Mouse (Mus musculus): Measurements from ENCODE around the gene Nlk. TPM values are rescaled to one million over a fixed set of nuclear protein-coding genes. Genes with fewer than 3 reads are reported as not detected.
A peak's percentile ranks its signal among the peaks of the same experiment; 100 is the strongest.

The Nlk gene
- 1 to 10 TPM; 6.5 to 7.9 TPM for total RNA-seq (2021)
- long read RNA-seq, experiment 1 = 0 reads
- long read RNA-seq, experiment 2, partial matches to known transcripts = 0 of 1 reads
- long read RNA-seq, experiment 2, other reads (novel, unspliced or antisense) = 1 of 1 reads

DNA sequence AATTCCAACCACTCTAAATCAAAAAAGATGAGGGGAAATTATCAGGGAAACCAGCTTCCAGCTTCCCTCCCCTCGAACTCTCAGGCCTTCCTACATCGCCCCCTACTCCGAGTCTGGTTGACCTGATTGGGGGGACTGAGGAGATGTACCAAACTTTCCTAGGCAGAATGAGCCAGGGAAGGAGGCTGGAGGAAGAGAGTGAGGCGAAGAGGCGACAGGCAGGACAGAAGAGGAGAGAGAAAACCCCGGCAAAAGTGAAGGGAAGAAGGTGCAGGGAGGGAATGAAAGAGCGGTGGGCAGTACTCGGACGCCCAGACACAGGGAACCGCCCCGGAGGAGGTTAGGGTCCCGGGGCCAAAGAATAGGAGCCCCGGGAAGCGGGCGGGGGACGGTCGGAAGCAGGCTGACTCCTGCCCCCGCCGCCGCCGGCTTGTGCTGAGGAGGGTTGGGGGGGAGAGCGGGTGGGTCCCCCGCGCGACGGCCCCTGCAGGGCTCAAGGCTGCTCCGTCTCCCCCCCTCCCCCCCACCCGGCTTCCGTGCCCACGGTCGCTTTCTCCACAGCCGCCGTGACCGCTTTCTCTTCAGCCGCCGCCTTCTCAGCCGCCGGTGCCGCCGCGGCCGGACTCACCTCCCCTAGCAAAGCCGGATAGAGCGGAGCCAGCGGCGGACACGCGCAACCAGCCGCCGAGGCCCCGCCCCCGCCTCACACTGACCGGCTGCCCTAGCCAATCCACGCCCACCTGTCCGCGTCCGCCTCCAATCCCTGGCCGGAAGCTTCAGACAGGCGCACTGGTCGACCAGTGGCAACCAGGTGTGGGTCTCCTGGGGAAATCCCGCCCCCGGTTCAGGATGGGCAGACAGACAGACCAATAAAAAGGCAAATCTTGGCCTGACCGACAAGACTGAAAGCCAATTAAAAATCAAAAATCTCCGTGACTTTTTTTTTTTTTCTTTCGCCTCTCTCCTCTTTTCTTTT, at the start of gene Nlk:
TSS of gene Nlk (minus strand) at position 597 of the 976 bp plus-strand sequence.
- intact Hi-C loops (cut with DNase I) = no loop called here
- DNase-seq = peak; percentile 98 to 99

DNA sequence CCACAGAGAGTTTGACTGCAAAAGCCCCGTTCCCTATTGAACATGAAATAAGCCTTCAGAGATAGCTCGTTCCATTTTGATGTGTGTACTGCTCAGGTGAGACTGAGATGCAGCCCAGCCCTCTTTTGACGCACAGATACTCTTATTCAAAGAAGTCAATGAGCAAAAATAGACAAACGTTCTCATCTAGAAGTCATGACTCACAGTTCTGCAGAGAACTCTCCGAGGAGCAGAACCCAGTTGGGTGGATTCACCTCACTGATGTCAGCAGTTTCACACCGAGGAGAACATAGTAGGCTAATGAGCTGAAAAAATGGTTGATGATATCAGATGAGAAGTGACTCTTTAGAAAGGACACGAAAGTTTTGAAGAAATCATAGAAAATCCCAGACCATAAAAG, 49.1 kb upstream of the Nlk start:
- DNase-seq = no peak
- intact Hi-C loops (cut with DNase I) = no loop called here

DNA sequence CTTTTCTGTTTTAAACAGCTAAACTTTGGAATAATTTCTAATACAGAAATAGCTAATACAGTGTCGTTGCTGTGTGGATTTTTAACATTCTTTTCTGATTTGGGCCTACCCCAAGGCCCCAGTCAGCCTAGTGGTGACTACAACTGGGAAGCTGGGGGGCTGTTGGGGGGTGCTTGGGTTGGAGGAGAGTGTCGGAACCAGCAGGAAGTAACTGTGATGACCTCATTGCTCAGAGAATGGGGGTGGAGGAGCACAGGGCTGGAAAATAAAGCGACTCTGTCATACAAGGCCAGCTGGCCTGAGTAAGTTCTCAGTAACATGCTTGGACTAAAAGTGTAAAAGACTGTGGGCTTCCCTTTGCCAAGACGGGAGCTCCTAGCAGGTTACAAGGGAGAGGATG, 48.3 kb upstream of the Nlk start:
- DNase-seq = no peak
- intact Hi-C loops (cut with DNase I) = no loop called here

DNA sequence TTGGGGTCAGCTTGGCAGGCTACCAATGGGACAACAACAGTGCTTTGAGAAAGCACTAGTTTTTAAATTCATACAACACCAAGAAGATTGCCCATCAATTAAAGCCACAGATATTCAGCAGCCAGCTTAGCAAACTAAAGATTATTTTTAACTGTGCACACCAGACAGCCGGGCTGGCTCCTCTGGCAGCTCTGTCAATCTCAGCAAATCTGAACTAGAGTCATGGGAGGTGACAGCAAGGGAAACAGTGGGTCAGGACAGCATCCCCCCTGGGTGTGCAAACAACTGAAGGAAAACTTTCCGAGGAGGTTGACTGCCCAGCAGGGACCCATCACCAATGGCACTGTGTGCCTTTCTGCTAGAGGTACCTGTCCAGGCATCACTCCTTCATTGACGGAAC, 45.3 kb upstream of the Nlk start:
- intact Hi-C loops (cut with DNase I) = no loop called here
- no peak for DNase-seq

DNA sequence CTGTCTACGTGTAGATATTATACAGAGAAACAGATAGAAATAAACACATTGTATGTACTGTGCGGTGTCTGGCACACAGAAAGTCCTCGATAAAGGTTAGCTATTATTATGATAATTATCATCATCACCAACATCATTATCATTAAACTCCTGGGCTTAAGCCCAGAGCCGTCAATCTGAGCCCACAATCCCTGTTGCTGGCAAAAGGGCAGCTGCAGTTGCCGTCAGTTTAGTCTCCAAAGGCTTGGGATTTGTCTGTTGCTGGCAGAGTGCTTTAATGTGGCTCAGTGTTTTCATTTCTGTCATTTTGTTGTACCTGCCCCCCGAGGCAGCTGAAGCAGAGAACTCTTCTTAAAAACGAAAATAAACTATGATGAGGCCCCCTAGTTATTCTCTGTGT, 44.8 kb upstream of the Nlk start:
- no peak for DNase-seq
- intact Hi-C loops (cut with DNase I) = no loop called here

DNA sequence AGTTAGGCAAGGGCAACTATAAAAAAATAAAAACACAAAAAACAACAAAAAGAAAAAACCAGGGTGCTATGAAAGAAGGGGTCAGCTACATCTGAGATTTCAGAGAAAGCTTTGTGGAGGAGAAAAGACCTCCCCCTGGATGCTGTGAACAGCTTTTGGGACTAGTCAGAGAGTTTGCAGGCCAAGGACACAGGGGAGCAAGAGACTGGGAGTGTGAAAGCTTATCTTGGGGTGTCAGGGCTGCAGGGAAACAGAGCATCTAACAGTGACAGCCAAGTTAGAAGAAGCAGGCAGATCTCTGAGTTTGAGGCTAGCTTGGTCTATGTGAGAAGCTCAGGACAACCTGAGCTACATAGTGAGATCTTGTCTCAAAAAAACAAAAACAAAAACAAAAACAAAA, 42.2 kb upstream of the Nlk start:
- intact Hi-C loops (cut with DNase I) = no loop called here
- DNase-seq = no peak

DNA sequence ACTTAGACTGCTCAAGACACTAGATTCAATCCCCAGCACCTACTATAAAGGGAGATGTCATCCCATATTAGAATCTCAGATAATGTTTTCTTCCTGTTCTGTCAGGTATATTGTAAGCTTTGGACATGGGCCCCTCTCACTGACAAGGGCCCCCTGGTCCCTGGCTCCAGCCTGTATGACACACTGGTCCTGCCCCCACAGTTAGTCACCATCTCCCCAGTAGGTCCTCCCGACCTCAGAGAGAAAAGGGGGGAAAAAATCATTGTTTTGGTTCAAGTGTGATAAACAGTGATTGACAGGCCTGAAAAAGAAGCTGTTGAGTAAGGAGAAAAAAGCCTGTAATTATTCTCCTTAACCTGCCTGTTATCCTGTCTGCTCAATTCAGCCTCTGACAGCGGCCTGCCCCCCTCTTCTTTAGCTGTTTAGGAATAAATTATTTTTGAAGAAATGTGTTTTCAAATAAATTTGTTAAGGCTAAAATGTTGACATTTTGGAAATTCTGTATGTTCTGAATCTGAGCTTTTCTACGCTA, 39.8 kb upstream of the Nlk start:
- DNase-seq = no peak
- intact Hi-C loops (cut with DNase I) = no loop called here

DNA sequence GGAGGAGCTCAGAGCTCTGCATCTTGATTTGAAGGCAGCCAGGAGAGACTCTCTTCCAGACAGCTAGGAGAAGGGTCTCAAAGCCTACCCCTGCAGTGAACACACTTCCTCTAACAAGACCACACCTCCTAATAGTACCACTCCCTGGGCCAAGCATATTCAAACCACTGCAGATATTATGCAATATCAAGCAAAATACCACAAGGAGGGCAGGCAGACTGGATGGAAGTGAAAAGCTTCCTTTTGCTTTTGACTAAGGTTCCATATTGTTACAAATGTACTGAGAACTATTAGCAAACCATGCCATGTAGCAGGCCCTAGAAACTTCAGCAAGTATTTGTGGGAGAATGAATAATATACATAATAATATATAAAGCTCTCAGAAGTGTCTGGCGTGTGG, 38.0 kb upstream of the Nlk start:
- DNase-seq = no peak
- intact Hi-C loops (cut with DNase I) = no loop called here

DNA sequence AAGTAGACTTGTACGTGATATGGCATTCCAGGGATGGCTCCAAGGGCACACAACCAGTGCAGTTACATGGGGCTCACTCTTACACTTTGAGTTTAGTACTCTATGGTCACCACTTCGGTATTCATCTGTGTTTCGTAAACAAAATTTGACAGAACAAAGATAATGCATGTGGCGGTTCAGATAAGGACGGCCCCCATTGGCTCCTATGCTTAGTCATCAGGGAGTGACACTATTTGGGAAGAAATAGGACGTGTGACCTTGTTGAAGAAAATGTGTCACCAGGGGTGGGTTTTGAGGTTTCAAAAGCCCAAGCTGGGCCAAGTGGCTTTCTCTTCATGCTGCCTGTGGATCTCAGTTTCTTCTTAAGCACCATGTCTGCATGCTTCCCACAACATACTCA, 35.4 kb upstream of the Nlk start:
- DNase-seq = no peak
- intact Hi-C loops (cut with DNase I) = no loop called here

DNA sequence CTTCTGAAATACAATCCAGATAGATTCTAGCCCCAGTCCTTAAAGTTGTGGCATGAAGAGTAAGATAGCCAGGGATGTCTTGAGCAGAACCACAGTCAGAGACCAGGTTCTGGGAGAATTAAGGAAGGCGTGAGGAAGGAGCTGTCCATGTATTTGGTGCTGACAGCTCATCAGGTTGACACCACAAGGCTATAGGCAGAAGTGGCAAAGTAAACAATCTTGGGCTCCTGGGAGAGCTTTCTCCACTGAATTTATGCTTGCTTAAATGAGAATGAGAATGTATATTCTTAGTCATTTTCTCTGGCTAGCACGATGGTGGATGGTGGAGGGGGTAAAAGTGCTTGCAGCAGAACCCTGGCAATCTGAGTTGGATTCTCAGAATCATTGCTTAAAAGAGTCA, 33.7 kb upstream of the Nlk start:
- DNase-seq = no peak
- intact Hi-C loops (cut with DNase I) = no loop called here

DNA sequence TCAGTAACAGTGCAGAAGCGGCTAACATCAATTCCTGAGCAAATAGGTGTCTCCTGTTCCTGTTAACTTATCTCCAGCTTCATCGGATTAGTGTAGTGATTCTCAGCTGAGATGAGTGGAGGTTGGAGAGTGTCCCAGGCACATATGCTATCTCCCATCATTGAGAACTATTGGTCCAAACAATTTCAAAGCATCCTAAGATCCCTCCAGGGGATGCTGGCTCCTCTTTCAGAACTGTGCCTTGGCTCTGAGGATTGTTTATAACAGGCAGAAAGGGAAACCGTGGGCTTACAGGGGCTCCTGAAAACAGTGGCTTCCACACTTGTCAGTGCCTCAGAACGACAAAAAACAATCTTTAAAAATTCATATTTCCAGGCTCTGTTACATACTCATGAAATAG, 30.9 kb upstream of the Nlk start:
- DNase-seq = no peak
- intact Hi-C loops (cut with DNase I) = no loop called here

DNA sequence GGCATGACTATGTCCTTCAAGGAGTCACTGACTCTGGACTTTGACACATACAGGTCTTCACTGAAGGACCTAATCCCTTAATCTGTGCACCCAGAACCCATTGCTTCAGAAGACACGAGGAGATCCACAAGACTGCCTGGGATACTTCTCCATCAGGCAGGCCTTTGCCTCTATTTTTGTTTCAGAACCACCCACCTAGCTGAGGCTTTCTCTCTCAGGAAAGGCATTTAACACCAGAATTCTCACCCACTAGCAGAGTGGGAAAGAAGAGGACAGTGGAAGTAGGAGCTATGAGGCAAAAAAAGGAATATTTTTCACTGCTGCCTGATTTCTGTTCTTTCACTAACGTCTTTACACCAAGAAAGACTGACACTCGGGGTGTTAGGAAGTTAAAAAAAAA, 29.2 kb upstream of the Nlk start:
- intact Hi-C loops (cut with DNase I) = no loop called here
- no peak for DNase-seq

DNA sequence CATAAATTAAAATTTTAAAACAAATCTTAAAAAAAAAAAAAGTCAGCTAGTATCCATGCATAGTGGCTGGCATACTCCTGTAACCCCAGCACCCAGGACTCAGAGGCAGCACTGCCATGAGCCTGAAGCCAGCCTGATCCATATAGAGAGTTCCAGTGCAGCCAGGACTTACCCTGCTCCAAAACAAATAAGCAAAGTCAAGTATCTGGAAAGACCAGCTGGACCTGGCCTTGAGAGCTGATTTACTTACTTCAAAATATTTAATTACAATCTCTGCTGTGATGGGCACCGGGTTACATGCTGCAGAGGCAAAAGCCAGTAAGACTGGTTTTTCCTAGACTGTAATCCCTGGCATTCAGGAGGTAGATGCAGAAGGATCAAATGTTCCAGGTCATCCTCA, 27.6 kb upstream of the Nlk start:
- intact Hi-C loops (cut with DNase I) = no loop called here
- no peak for DNase-seq

DNA sequence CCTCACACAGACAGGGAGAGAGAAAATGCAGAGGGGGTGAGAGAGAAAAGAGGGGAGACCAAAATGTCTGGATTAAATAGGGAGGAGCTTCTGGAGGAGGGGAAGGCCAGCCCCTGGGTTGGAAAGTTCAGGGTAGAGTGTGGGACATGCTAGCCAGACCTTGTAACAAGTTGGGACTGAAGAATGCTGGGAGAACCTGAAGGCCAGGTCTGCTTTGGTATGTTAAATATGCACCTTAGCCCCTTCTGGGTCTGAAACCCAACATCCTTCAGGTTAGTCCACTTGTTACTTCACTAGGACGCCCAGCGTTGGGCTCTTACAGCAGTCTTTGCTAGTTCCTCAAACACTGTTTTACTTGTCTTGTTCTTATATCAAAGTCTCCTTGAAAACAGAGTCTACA, 24.2 kb upstream of the Nlk start:
- no peak for DNase-seq

DNA sequence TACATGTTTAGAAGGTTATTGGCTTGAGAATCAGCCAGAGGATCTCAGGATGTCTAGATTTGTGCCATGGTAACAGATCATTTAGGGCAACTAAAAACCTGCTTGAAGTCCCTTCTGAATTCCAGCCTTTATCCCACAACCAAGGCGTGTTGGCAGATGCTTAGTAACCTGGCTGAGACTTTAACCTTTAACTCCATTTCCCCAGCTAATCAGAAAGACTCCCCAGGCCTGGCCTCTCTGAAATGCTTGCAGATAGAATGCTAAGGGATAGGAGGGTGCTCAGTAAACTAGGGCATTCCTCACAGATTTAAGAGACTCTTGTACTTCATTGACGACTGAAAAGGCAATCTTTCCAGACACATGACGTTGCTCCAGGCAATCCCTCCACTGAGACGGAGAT, 20.5 kb upstream of the Nlk start:
- intact Hi-C loops (cut with DNase I) = no loop called here
- no peak for DNase-seq

More for the DNA sequence above, 24.2 kb upstream of the Nlk start:
- intact Hi-C loops (cut with DNase I) = no loop called here

DNA sequence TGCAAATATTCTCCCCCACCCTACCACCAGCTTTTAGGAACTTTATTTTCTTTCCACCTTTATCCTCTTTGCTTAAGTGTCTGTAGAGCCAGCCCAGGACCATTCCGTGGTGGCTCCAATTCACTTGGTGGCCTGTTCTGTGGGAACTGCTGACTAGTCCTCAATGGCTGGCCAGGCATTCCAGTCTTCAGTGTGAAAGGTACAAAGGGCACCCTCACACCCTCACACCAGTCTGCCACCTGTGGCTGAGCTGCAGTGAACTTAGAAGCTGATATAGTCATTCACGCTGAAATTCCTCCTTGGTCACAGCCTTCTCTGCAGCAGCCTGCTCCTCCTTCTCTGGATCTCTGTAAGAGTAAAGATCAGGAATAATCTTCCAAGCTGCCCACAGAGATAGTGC, 11.5 kb upstream of the Nlk start:
- intact Hi-C loops (cut with DNase I) = no loop called here
- no peak for DNase-seq

DNA sequence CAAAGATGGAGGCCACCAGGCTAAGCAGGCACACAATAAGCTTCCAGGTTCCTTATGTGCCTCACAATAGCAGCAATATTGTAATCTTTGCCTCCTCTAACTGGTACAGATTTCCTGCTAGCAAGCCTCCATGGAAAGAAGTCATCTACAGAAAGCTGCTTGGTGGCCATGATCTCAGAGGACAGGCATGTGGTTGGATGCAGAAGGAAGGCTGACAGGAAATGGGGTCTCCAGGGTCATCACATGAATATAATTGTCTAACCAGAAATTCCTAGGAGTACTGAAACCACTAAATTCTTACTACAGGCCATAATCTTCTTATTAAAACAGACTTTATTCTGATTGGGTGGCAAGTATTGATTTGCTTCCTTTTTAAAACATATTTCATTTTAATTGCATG, 8.9 kb upstream of the Nlk start:
- intact Hi-C loops (cut with DNase I) = no loop called here
- DNase-seq = no peak

DNA sequence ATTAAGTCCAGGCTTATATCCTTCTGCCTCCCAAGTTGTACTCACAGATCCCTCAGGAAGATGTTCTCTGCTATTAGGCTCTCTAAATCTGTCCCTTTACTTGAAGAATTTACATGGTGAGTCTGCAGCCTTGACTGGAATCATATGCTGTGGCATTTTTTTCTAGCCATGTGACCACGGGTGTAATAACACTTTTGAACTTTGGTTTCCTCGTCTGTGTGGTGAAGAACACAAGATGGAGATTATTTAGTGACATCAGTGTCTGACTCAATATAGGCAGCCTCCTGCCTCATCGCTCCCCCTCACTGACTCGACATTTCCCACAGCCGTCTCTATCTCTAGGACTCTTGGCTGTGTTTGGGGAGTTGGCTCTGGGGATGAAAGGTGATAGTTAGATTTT, 5.9 kb upstream of the Nlk start:
- DNase-seq = no peak
- intact Hi-C loops (cut with DNase I) = no loop called here

DNA sequence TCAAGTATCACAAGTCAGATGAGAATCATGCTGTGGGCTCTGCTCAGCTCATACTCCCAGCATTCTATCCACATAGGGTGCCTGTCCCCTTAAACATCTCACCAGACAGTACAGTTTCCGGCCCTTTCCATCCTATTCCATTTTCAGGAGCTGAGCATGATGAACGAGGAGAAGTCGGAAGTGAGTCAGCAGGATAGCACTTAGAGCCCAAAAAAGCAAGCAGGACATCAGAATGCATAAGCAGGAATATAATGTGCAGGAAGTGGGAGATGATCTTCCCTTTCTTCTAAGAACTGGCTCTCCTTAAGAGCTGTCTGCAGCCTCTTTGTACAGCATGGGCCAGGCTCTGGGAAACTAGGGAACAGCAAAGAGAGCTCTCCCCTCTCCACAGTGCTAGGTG, 5.1 kb upstream of the Nlk start:
- intact Hi-C loops (cut with DNase I) = no loop called here
- no peak for DNase-seq

DNA sequence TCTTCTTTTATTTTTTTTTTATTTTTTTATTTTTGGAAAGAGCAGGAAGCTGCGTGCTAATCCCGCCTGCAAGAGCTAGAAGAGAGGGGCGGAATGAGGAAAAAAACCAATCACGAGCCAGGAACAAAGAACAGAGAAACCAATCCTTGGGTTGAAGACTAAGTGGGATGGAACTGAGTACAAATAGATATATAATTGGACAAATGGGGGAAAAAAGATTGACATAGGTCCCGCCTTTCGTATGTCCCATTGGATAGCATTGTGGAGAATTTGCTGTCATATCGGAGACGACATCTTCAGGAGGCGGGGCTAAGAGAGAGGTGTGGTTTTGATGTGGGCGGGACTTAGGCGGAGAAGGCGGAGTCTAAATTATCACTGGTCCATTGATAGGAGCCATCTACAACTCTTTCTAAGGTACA, 589 bp upstream of the Nlk start:
- DNase-seq = peak; percentile 83
- intact Hi-C loops (cut with DNase I) = no loop called here

DNA sequence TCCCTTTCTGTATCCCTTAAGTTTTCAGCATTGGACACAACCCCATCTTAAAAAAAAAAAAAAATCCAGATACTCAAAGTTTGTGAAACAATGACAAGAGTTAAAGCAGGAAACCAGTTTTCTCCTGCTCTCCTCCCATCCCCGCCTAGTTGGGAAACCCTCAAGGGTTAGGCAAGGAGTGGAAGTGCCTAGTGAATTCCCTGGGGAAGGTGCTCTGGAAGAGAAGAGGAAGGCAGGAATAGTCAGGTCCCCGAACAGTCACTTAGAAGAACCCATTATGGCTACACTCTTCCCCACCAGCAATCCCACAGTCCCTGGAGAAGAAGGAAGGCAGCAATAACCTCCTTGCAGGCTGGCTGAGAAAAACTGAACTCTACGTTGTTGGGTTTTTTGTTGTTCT, 2.9 kb downstream of the Nlk start:
- no peak for DNase-seq
- intact Hi-C loops (cut with DNase I) = no loop called here

DNA sequence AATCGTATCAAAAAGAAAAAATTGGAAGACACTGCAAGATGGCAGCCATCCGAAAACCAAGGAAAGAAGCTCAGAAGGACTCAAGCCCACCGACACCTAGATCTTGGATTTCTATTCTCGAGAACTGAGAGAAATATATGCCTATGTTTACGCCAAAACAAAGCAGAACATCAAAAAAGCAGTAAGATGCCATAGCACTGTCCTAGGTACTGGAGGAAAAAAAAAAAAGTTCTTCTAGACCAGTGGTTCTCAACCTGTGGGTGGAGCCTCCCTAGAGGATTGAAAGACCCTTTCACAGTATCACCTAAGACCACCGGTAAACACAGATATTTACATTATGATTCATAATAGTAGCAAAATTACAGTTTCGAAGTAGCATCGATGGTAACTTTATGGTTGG, 3.9 kb downstream of the Nlk start:
- no peak for DNase-seq
- intact Hi-C loops (cut with DNase I) = no loop called here
